ENCODE assay signal across 8 mouse cellular contexts in genomic region chr10:84576029-84576394, GRCm38 (mm10). TPM values are rescaled to one million over a fixed set of nuclear protein-coding genes. Genes with fewer than 3 reads are reported as not detected.
DNase-seq lines count a peak whose midpoint lies in the region; ATAC-seq and TF ChIP-seq lines count a peak whose summit lies in the region.

No protein-coding gene starts in this region.

- peak overlapping the region; percentile 76 for H3K4me3 ChIP-seq in lung, embryonic 16.5 days (ENCODE audit: low read length)
- peak overlapping the region; percentile 53 for H3K4me3 ChIP-seq in cortical plate, adult 2 months (ENCODE audit: insufficient read depth, low read length)
- H3K4me3 ChIP-seq in midbrain, postnatal 0 days (ENCODE audit: low read depth, low read length) = peak overlapping the region; percentile 80

- peak; percentile 80 for ATAC-seq in lung, embryonic 16.5 days (ENCODE audit: low read depth)
- peak; percentile 64 for ATAC-seq in inflammation-experienced regulatory T-cells, adult 6 months
- ATAC-seq in midbrain, postnatal 0 days (ENCODE audit: low FRiP score) = peak; percentile 85

- H3K9ac ChIP-seq in lung, embryonic 16.5 days (ENCODE audit: low read length) = peak overlapping the region; percentile 33
- H3K9ac ChIP-seq in midbrain, postnatal 0 days (replicated peaks; ENCODE audit: low read length, poor library complexity, severe bottlenecking) = peak overlapping the region; percentile 58; the same call in 1 of the 2 replicates

- H3K9me3 ChIP-seq in lung, embryonic 16.5 days (ENCODE audit: control insufficient read depth, low read length) = no peaks in the 10 kb centered on the region
- no peaks in the 10 kb centered on the region for H3K9me3 ChIP-seq in midbrain, postnatal 0 days (ENCODE audit: low read length)

- peak overlapping the region; percentile 72 for H3K4me2 ChIP-seq in lung, embryonic 16.5 days (ENCODE audit: low read depth, low read length)
- H3K4me2 ChIP-seq in midbrain, postnatal 0 days (ENCODE audit: low read depth, low read length, poor library complexity, severe bottlenecking) = peak overlapping the region; percentile 91

- WGBS in lung, embryonic 16.5 days = 0% methylated on average over 14 of the region's 14 CpGs
- WGBS in midbrain, postnatal 0 days = under 1% methylated on average over 14 of the region's 14 CpGs

- TF ChIP-seq POLR2A in cortical plate, adult 2 months (IDR thresholded peaks at IDR 0.05; ENCODE audit: extremely low read depth, insufficient read depth, low read length) = no peak

- DNase-seq in lung, postnatal 25 days (ENCODE audit: low spot score) = no peak
- peak; percentile 90 for DNase-seq in midbrain, postnatal 0 days (ENCODE audit: low spot score)
- no peak for DNase-seq in gastrocnemius, postnatal 4 days (ENCODE audit: low spot score in 2 of 2)
- DNase-seq in gastrocnemius, postnatal 25 days = no peak
- DNase-seq in B cell, adult 2 months = no peak

- TF ChIP-seq CTCF in cortical plate, adult 2 months (IDR thresholded peaks at IDR 0.05; ENCODE audit: extremely low read depth, insufficient read depth, low read length) = no peak
- TF ChIP-seq CTCF in midbrain, postnatal 0 days (IDR thresholded peaks at IDR 0.05) = no peak

- peak overlapping the region; percentile 70 for H3K27ac ChIP-seq in lung, embryonic 16.5 days (ENCODE audit: low read length)
- no peak overlapping the region for H3K27ac ChIP-seq in cortical plate, adult 2 months (ENCODE audit: insufficient read depth, low read length)
- no peak overlapping the region for H3K27ac ChIP-seq in midbrain, postnatal 0 days (ENCODE audit: low read depth, low read length)

- H3K36me3 ChIP-seq in lung, embryonic 16.5 days (ENCODE audit: control insufficient read depth, insufficient read depth, low read length) = no peaks in the 10 kb centered on the region
- H3K36me3 ChIP-seq in midbrain, postnatal 0 days (ENCODE audit: insufficient read depth, low read length) = no peaks in the 10 kb centered on the region

- no peaks in the 10 kb centered on the region for H3K27me3 ChIP-seq in lung, embryonic 16.5 days (ENCODE audit: control insufficient read depth, insufficient read depth, low read depth, low read length)
- no peaks in the 10 kb centered on the region for H3K27me3 ChIP-seq in midbrain, postnatal 0 days (ENCODE audit: insufficient read depth, low read length)

- H3K4me1 ChIP-seq in lung, embryonic 16.5 days (replicated peaks; ENCODE audit: control insufficient read depth, insufficient read depth, low read length) = peaks cover 16% of the 10 kb centered on the region
- H3K4me1 ChIP-seq in cortical plate, adult 2 months (ENCODE audit: control insufficient read depth, insufficient read depth, low read length) = peaks cover 3% of the 10 kb centered on the region; the same call in 1 of the 2 replicates
- no peaks in the 10 kb centered on the region for H3K4me1 ChIP-seq in midbrain, postnatal 0 days (ENCODE audit: insufficient read depth, low read length)

RNA-seq across cellular contexts. Expression of gene Tcp11l2, which starts 0.4 kb away (rescaled TPM):
- polyA plus RNA-seq in lung, embryonic 16.5 days (2015; fragmentation: Nextera tagmentation; extraction: Ambion mirVana) = 41.5 and 50.2 TPM in 2 replicates
- polyA plus RNA-seq in cortical plate, adult 2 months (2012; rRNA removed) = 22.0 and 22.4 TPM in 2 replicates
- polyA plus RNA-seq in inflammation-experienced regulatory T-cells, adult 6 months (2017; shearing (Covaris generic)) = 100 to 1,000 TPM; 111 to 212 (median 193) TPM
- total RNA-seq in midbrain, postnatal 0 days (2014; rRNA removed) = 10.5 and 11.5 TPM in 2 replicates
- polyA plus RNA-seq in midbrain, postnatal 0 days (2015; fragmentation: Nextera tagmentation; extraction: Ambion mirVana) = 15.0 and 16.0 TPM in 2 replicates
- total RNA-seq in gastrocnemius, postnatal 4 days (2021) = 10 to 100 TPM; 41.9 to 48.3 TPM
- 10 to 100 TPM; 39.2 to 47.0 TPM for total RNA-seq in gastrocnemius, postnatal 25 days (2021)

RNA-seq across cellular contexts. Expression of gene Ckap4, which starts 42.1 kb away (rescaled TPM):
- polyA plus RNA-seq in lung, embryonic 16.5 days (2015; fragmentation: Nextera tagmentation; extraction: Ambion mirVana) = 48.5 and 88.0 TPM in 2 replicates
- polyA plus RNA-seq in cortical plate, adult 2 months (2012; rRNA removed) = 13.2 and 14.1 TPM in 2 replicates
- polyA plus RNA-seq in inflammation-experienced regulatory T-cells, adult 6 months (2017; shearing (Covaris generic)) = under 1 TPM in 2 of 3 experiments, not detected in 1; 0.26 to 0.36 TPM
- total RNA-seq in midbrain, postnatal 0 days (2014; rRNA removed) = 52.3 and 58.5 TPM in 2 replicates
- polyA plus RNA-seq in midbrain, postnatal 0 days (2015; fragmentation: Nextera tagmentation; extraction: Ambion mirVana) = 46.4 and 52.7 TPM in 2 replicates
- total RNA-seq in gastrocnemius, postnatal 4 days (2021) = 100 to 1,000 TPM; 122 to 138 TPM
- 10 to 100 TPM; 15.5 to 16.3 TPM for total RNA-seq in gastrocnemius, postnatal 25 days (2021)

RNA-seq across cellular contexts. Expression of gene Polr3b, which starts 46.1 kb away (rescaled TPM):
- polyA plus RNA-seq in lung, embryonic 16.5 days (2015; fragmentation: Nextera tagmentation; extraction: Ambion mirVana) = 13.7 and 15.3 TPM in 2 replicates
- 7.1 and 7.3 TPM in 2 replicates for polyA plus RNA-seq in cortical plate, adult 2 months (2012; rRNA removed)
- 10 to 100 TPM; 14.2 to 16.8 (median 15.2) TPM for polyA plus RNA-seq in inflammation-experienced regulatory T-cells, adult 6 months (2017; shearing (Covaris generic))
- total RNA-seq in midbrain, postnatal 0 days (2014; rRNA removed) = 11.0 and 13.4 TPM in 2 replicates
- 10.2 and 10.5 TPM in 2 replicates for polyA plus RNA-seq in midbrain, postnatal 0 days (2015; fragmentation: Nextera tagmentation; extraction: Ambion mirVana)
- 10 to 100 TPM; 17.6 to 18.3 TPM for total RNA-seq in gastrocnemius, postnatal 4 days (2021)
- 10 to 100 TPM in 1 of 2 experiments, 1 to 10 TPM in 1; 8.1 to 11.3 TPM for total RNA-seq in gastrocnemius, postnatal 25 days (2021)

Comparison
In these comparisons a context has a peak if more than half of its experiments do, and no peak if none do; other contexts are left out.
1. RNA of gene Ckap4, which starts 42.1 kb away (polyA plus RNA-seq): 48.5 to 88.0 TPM in lung, embryonic 16.5 days, 46.4 to 52.7 TPM in midbrain, postnatal 0 days and 13.2 to 14.1 TPM in cortical plate, adult 2 months; 0.26 to 0.36 TPM in inflammation-experienced regulatory T-cells, adult 6 months; every median in the first group is over 10 times any median in the second.
2. Peak in every context shown above with its lines, with median percentiles within 50 percentile points of each other: ATAC-seq and H3K4me3 ChIP-seq.